Mouse (Mus musculus) ES-Bruce4 (cell line): Measurements from ENCODE around the gene Gm49416.

Experiments used
- CTCF ChIP-seq: IDR thresholded peaks from one replicate; pipeline ENCODE4 v1.8.1; 2011; ENCODE audit warnings: low read depth, low read length
- EP300 ChIP-seq: IDR thresholded peaks from 2 replicates; pipeline ENCODE4 v1.6.1; 2011; ENCODE audit warnings: low read depth, low read length; ENCODE audit not compliant: insufficient read depth
- POLR2A ChIP-seq: IDR thresholded peaks from one replicate; pipeline ENCODE4 v1.8.1; 2011; ENCODE audit warnings: low read length; ENCODE audit not compliant: insufficient read depth

DNA sequence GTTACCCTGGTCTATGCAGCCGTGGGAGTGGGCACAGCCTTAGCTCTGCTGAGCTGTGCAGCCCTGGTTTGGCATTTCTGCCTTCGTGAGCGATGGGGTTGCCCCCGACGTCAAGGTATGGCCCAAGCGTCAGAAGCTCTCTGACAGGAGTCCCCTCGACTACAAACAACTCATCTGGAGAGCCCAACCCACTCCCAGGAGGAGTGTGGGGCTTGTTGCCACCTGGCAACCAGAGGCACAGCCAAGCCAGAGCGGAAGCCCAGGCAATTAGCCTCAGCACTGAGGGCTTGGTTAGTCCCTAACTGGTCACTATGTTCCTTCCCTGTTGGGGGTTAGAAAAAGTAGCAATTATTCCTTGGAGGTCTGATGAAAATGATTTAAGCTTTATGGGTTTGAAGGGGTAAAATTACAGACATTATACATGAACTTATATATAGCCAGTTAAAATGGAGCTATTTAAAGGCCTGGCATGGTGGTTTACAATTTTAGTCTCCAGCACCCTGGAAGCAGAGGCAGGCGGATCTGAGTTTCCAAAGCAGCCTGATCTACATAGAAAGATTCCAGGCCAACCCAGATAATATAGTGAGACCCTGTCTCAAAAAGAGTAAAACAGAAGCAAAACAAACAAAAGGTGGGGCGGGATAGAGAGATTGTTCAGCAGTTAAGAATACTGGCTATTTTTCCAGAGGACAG is 36.3 kb upstream of the Gm49416 start:
- TF ChIP-seq CTCF (no peak), EP300 (no peak), POLR2A (no peak)
